Mouse (Mus musculus): ENCODE results near the gene Cacna1f.

DNA sequence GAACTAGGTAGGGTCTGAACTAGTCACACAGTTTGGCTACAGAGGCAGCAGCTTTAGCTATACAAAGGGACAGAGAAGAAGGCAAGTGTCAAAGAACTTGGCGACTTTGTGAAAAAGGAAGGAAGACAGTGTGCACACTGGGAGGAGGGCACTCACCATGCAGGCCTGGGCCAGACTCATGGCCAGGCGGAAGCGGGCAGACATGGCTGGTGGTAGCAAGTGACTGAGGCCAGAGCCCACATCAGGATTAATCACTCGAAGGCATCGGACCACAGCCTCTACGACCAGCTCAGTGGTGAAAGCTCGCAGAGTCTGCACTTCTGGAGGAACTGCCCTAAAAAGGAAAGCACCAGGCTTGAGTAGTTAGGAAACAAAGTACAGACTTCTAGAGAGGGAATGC is 2.9 kb upstream of the Cacna1f start:
- TF ChIP-seq CTCF (IDR thresholded peaks at IDR 0.05; ENCODE audit: control insufficient read depth, insufficient read depth, insufficient read length): no peak
- TF ChIP-seq USF1 (IDR thresholded peaks at IDR 0.05; ENCODE audit: low read depth): no peak
- no peak for TF ChIP-seq MAX (IDR thresholded peaks at IDR 0.05)
- TF ChIP-seq CEBPB (IDR thresholded peaks at IDR 0.05; ENCODE audit: low read depth): no peak
- TF ChIP-seq MYOD1 (IDR thresholded peaks at IDR 0.05; ENCODE audit: control insufficient read depth, insufficient read length, low read depth): no peak
